Mouse (Mus musculus): ENCODE measurements around the gene Hdac10. TPM values are rescaled to one million over a fixed set of nuclear protein-coding genes. Genes with fewer than 3 reads are reported as not detected.

The Hdac10 gene
- polyA plus RNA-seq, 3 experiments from 2014 or later: 8.6 to 29.8 (median 25.6) TPM

DNA sequence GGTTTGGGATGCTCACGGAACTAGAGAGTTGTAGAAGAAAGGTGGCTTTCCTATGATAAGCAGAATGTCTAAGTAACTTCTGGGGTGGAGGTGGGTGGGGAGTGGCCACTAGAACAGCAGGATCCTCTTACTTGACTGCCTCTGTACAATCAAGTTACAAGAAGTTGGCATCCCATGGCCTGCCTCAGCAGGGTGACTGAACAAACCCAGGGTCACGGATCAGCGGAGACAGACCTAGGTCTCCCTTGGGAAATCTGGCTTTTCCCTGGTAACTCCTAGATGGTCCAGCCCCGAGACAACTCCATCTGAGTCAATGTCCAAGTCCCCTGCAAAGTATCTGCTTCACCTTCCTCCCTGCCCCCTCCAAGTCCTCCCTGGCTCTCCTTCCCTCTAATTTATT lies 19.4 kb upstream of the Hdac10 start:
- ATAC-seq: no peak

- ATAC-seq: no peak
Observed at GRCm38 (mm10) chr15:89147456-89147855, 19.0 kb upstream of the Hdac10 start.

GRCm38 (mm10) chr15:89147024-89147423 lies 18.5 kb upstream of the Hdac10 start:
- peak; percentile 66 for ATAC-seq

DNA sequence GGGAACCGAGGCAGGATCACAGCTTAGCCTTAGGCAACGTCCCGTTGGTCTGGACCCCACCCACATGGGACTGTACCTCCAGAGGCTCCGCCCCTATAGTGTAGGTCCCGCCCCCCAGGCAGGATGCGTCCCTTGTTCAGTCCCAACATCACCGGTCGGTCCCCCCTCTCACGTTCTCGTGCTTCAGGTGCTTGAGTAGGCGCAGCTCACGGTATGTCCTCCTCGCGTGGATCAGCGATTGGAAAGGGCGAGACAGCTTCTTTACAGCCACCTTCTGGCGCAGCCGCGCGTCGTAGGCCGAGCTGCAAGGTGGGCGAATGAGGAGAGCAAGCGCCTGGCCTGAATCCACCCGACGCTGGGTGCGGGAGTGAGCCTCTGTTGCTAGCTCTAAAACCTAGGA lies 18.0 kb upstream of the Hdac10 start:
- peak; percentile 32 for ATAC-seq

DNA sequence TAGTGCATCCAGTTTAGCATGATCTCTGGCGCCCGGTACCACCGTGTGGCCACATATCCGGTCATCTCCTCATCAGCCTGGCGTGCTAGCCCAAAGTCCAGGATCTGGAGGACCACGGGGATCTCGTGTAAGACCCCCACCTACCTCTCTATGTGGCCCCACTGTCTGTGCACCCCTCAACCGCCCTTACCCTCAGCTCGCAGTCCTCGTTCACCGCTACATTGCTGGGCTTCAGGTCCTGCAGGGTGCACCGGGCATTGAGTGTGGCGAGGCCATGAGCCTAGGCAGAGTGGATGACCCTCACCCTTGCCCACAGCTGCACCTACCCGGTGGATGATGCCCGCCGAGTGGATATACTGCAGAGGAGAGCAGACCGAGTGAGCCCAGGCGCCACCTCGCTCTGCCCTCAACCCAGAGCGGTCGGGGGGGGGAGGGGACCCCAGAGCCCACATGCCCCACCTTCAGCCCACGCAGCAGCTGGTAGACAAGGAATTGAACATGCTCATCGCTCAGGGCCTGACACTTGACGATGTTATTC lies 17.4 kb upstream of the Hdac10 start:
- no peak for ATAC-seq

DNA sequence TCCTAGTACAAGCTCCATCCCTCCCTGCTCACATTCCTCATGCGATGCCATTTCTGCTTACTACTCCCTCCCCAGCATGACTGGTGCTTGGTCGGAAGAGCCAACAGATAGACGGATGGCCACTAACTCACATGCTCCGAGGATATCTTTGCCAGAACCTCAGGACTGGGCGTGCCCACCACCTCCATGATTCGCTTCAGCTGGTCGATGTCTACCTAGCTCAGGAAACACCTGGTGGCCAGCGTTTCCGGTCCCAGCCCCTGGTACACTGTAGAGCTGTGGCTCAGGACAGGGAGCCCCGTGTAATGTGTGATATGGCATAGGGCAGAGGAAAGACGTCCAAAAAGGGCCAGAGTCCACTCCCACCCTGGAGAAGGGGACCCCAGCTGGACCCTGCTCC lies 16.5 kb upstream of the Hdac10 start:
- no peak for ATAC-seq

- ATAC-seq: no peak
Observed at GRCm38 (mm10) chr15:89143134-89143533, 14.6 kb upstream of the Hdac10 start.

GRCm38 (mm10) chr15:89141905-89142304 lies 13.4 kb upstream of the Hdac10 start:
- no peak for ATAC-seq

- ATAC-seq: no peak
Observed at GRCm38 (mm10) chr15:89141443-89141842, 12.9 kb upstream of the Hdac10 start.

GRCm38 (mm10) chr15:89140659-89141252 lies 12.3 kb upstream of the Hdac10 start, which contains the start of gene Mapk12:
Gene Mapk12, minus strand, starts transcription at chr15:89140703.
- peak; percentile 32 for ATAC-seq

GRCm38 (mm10) chr15:89140048-89140658 lies 11.7 kb upstream of the Hdac10 start:
- peak; percentile 59 for ATAC-seq

GRCm38 (mm10) chr15:89138531-89138930 lies 10.0 kb upstream of the Hdac10 start:
- ATAC-seq: no peak

GRCm38 (mm10) chr15:89138046-89138405 lies 9.5 kb upstream of the Hdac10 start:
- no peak for ATAC-seq

- no peak for ATAC-seq
Observed at GRCm38 (mm10) chr15:89137378-89138045, 9.0 kb upstream of the Hdac10 start.

DNA sequence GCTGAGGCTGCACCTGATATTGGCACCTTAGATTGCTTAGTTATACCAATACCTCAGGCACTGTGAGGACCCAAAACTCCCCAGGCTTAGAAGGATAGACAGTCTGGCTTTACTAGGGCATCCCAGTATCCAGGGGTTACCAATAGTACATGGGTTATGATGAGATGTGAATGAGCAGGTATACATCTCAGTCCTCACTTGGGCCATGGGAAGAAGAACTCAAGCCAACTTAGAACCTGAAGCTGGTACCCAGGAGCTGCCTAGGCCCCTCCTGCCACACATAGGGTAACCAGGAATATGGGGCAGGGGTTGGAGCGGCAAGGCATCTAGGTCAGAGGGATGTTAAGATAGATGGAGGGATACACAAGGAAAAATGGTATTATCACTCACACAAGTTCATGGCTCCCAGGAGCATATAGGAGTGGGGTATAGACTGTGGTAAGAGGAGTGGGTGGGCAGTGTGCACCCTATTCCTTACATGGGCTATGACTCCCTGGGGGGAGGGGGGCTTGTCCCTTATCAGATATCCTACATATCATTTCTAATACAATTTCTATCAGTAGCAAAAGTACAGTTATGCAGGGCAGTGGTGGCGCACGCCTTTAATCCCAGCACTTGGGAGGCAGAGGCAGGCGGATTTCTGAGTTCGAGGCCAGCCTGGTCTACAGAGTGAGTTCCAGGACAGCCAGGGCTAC lies 8.1 kb upstream of the Hdac10 start:
- no peak for ATAC-seq

DNA sequence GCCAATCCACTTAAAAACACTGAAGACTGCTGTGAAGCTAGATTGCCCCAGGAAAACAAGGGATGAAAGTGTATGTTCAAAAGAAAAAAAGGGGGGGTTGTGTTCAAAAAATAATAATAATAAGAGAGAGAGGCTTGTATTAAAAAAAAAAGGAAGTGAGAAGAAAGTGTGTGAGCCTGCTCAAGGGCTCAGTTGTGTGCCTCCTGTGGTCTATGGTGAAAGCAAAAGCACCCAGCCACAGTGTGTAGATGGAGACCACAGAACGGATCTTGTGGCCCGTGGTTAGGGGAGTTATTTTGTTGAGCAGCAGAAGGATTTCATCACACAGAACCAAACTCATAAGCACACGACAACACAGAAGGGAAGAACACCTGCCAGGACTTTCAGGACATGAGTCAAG lies 2.8 kb upstream of the Hdac10 start:
- ATAC-seq: peak; percentile 84

GRCm38 (mm10) chr15:89130245-89130644 lies 1.7 kb upstream of the Hdac10 start:
- ATAC-seq: no peak

GRCm38 (mm10) chr15:89127364-89127940 lies 1.0 kb downstream of the Hdac10 start:
- no peak for ATAC-seq

DNA sequence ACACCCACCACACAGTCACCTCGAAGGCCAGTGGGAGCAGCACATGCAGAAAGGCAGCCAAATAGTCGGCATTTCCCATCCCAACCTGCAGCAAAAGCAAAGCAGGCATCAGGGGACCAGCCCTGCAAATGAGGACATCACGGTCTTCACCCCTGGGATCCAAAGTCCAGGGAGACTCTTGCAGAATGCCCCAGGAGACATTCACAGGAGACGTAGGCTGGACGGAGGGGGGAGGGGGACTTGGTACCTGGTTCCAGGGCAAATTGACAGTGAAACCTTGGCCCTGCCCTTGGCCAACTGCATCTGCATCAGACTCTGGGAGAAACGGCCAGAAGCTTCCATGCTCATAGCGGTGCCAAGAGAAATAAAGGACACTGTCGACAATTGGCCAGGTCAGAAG lies 1.9 kb downstream of the Hdac10 start:
- ATAC-seq: no peak

DNA sequence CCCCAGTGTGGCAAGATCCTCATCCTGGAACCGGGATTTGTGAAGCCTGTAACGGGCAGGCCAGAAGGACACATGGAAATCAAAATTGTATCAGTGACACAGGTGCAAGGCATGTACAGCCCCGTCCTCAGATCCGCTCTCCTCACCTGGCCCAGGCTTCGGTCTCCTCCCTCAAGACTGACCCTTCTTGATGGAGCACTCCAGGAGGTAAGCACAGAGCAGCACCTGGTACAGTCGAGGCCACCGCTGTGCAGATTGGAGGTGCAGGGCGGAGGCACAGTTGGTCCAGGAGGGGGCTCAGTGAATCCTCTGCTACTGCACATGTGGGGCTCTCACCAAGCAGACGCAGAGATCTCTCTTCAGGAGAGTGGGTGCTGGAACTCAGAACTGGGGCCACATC lies 3.1 kb downstream of the Hdac10 start:
- ATAC-seq: no peak

GRCm38 (mm10) chr15:89124312-89124711 lies 4.2 kb downstream of the Hdac10 start:
- no peak for ATAC-seq

DNA sequence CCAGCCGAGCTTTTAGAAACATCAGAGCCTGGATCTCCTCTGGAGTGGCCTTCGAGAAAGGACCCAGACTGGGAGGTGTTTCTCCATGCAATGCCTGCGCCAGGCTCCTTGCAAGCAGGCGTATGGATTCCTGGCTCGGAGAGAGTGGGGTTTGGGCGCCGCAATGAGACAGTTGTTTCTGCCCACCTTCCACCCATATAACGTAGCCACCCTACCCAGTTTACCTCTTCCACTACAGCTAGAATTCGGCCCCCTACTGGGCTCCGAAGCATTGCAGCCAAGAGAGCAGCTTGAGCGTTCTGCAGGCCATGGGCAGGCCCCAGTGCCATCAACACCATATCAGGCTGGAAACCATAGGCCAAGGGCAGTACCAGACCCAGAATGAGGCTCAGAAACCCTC lies 4.9 kb downstream of the Hdac10 start:
- ATAC-seq: no peak

Measured in inflammation-experienced regulatory T-cells, adult 6 months (primary cell).